Mouse (Mus musculus) neural tube, embryonic 13.5 days (tissue): Measurements from ENCODE around the gene Erp27. TPM values are rescaled to one million over a fixed set of nuclear protein-coding genes. Genes with fewer than 3 reads are reported as not detected.

Experiments
- ATAC-seq: fragments of 200-750 bp; cut with Nextera tagmentation; 2 replicates; pipeline ENCODE4 v1.8.0; 2017; ENCODE audit warnings: low read depth, mild to moderate bottlenecking, moderate TSS enrichment, moderate library complexity
- H3K27ac ChIP-seq: fragments of 300-500 bp; sonication (generic); replicated peaks from 2 replicates; pipeline ENCODE4 v1.5.1; 2015; ENCODE audit warnings: moderate library complexity, mild to moderate bottlenecking, inconsistent platforms
- H3K27me3 ChIP-seq: fragments of 300-500 bp; sonication (generic); 2 replicates; pipeline ENCODE4 v1.6.1; 2015; ENCODE audit warnings: mild to moderate bottlenecking, inconsistent platforms
- H3K36me3 ChIP-seq: fragments of 300-500 bp; sonication (generic); 2 replicates; pipeline ENCODE4 v1.6.1; 2015; ENCODE audit warnings: mild to moderate bottlenecking, inconsistent platforms
- H3K4me1 ChIP-seq: fragments of 300-500 bp; sonication (generic); replicated peaks from 2 replicates; pipeline ENCODE4 v1.6.1; 2015; ENCODE audit warnings: inconsistent platforms
- H3K4me2 ChIP-seq: fragments of 300-500 bp; sonication (generic); 2 replicates; pipeline ENCODE4 v1.6.1; 2015; ENCODE audit warnings: inconsistent platforms, mild to moderate bottlenecking, moderate library complexity
- H3K4me3 ChIP-seq: fragments of 300-500 bp; sonication (generic); 2 replicates; pipeline ENCODE4 v1.5.1; 2015; ENCODE audit warnings: mild to moderate bottlenecking, inconsistent platforms
- H3K9ac ChIP-seq: fragments of 300-500 bp; sonication (generic); 2 replicates; pipeline ENCODE4 v1.6.1; 2015; ENCODE audit warnings: moderate library complexity, mild to moderate bottlenecking, inconsistent platforms
- H3K9me3 ChIP-seq: fragments of 300-500 bp; sonication (generic); 2 replicates; pipeline ENCODE4 v1.6.1; 2016; ENCODE audit warnings: inconsistent platforms
- WGBS: fragments of 180-500 bp; shearing (Covaris S2); methylation state at CpG from one replicate; pipeline ENCODE4 v1.1.7; 2015; 5-methylcytosine and 5-hydroxymethylcytosine counted together
- polyA plus RNA-seq: library from polyadenylated mRNA; unstranded; fragments of >200 nt; fragmentation: Nextera tagmentation; extraction: Ambion mirVana; gene quantifications from 2 replicates; pipeline ENCODE4 v1.2.1, GENCODE M21; 2015

Gene Erp27
- polyA plus RNA-seq, 1 experiment from 2014 or later: not detected

DNA sequence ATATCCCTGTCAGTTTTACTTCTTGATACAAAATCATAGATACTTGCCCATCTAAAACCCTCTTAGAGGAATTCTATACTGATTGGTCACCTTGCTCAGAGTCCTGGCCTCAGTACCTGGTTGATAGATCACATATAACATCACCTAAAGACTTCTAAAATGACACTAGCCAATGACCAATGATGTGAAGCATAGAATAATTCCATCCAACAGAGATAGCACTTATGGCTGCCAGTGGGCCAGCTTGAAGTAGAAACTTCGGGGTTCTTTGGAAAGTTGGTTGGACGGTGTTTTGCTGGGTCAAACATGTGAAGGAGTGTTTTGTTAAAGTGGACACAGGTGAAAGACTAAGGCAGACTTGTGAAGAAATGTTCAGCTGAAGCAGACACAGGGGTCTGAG, 28.2 kb upstream of the Erp27 start:
- H3K4me3 ChIP-seq: no peak overlapping the region
- no peak overlapping the region for H3K9ac ChIP-seq
- no peak for ATAC-seq
- H3K27me3 ChIP-seq: no peaks in the 10 kb centered on the region
- WGBS: 97% methylated on average over 2 of the region's 2 CpGs
- peaks cover 6% of the 10 kb centered on the region; the same call in 1 of the 2 replicates for H3K4me1 ChIP-seq
- no peak overlapping the region for H3K4me2 ChIP-seq
- no peak overlapping the region for H3K27ac ChIP-seq
- H3K36me3 ChIP-seq: no peaks in the 10 kb centered on the region
- H3K9me3 ChIP-seq: no peaks in the 10 kb centered on the region

DNA sequence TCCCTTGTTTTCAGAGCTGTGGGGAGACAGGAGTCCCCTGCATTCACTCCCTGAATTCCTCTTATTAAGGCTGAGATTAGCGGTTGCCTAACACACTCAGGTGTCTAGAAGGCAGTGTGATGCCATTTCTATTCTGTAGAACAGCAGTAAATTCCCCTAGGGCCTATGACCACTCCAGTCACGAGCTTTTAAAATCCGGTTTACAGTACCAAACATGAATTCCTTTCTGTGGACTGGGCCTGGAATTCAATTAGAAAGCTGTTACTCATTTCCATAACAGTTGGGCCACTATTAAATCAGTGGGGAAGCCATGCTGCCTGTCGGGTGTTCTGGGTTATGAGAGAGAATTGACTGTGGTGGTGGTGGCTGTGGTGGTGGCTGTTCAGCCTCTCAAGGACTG, 25.7 kb upstream of the Erp27 start:
- WGBS: 19% methylated on average over 4 of the region's 4 CpGs
- Histone ChIP-seq H3K27ac (no peak overlapping the region), H3K9me3 (no peaks in the 10 kb centered on the region), H3K36me3 (no peaks in the 10 kb centered on the region), H3K4me3 (no peak overlapping the region), H3K4me1 (peaks cover 6% of the 10 kb centered on the region; the same call in 1 of the 2 replicates), H3K27me3 (no peaks in the 10 kb centered on the region), H3K4me2 (no peak overlapping the region), H3K9ac (no peak overlapping the region)
- ATAC-seq: no peak

DNA sequence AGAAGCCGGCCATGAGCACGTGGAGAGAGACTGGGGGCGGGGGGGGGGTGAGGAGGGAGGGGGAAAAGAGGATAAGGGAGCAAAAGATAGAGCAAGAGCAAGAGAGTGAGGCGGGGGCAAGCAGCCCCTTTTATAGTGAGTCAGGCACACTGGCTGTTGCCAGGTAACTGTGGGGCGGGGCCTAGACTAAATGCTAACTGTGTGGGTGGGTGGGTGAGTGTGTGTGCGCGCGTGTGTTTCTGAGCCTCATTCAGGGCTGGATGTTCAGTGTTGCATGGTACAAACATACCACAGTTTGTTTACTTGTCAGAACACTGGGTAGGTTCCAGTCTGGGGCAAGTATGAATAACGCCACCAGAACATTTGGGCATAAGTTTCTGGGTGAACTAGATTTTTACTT, 25.0 kb upstream of the Erp27 start:
- Histone ChIP-seq H3K36me3 (no peaks in the 10 kb centered on the region), H3K9ac (no peak overlapping the region), H3K4me1 (peaks cover 6% of the 10 kb centered on the region; the same call in 1 of the 2 replicates), H3K27ac (no peak overlapping the region), H3K9me3 (no peaks in the 10 kb centered on the region), H3K27me3 (no peaks in the 10 kb centered on the region), H3K4me3 (no peak overlapping the region), H3K4me2 (no peak overlapping the region)
- 0 out of 2 replicates have a peak, but pooled peaks have one; percentile 15 for ATAC-seq
- 47% methylated on average over 9 of the region's 9 CpGs for WGBS

DNA sequence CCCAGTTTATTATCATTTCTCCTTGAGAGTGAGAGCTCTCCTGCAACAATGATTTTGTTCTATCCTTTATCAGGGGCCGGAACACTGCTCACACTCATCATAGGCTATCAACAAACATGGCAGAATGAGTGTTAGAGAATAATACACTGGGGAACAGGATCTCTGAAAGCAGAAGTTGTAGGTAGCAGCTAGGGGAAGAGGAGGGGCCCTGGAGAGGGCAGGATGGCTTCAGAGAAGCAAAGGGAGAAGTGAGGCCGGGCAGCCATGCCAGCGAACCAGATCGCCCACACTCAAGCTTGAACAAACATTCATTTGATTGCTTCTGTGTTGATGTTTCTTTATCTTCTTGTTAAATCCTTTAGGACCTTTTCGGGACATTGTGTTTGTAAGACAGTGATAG, 24.3 kb upstream of the Erp27 start:
- H3K36me3 ChIP-seq: no peaks in the 10 kb centered on the region
- H3K4me1 ChIP-seq: peaks cover 11% of the 10 kb centered on the region; the same call in 1 of the 2 replicates
- WGBS: 86% methylated on average over 5 of the region's 5 CpGs
- no peak overlapping the region for H3K4me3 ChIP-seq
- no peak for ATAC-seq
- no peaks in the 10 kb centered on the region for H3K27me3 ChIP-seq
- no peak overlapping the region for H3K27ac ChIP-seq
- H3K9ac ChIP-seq: no peak overlapping the region
- no peak overlapping the region for H3K4me2 ChIP-seq
- H3K9me3 ChIP-seq: no peaks in the 10 kb centered on the region

DNA sequence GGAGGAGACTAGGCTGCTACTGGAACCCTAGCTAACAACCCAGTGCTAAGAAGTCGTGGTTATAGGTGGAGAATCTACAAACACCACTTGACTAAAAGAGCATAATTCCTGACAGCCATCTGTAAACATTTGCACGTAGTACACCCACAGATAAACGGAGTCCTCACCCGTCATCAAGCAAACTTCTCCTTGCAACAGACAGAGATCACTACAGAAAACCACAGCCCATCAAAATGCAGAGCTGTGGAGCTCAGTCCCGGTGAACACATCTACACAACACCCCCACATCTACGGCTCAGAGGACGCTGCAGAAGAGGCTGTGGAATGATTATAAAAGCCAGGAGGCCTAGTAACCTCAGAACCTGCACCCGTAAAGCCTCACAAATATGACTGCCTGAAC, 22.5 kb upstream of the Erp27 start:
- Histone ChIP-seq H3K9ac (no peak overlapping the region), H3K4me1 (peaks cover 11% of the 10 kb centered on the region; the same call in 1 of the 2 replicates), H3K27ac (no peak overlapping the region), H3K36me3 (no peaks in the 10 kb centered on the region), H3K4me3 (no peak overlapping the region), H3K27me3 (no peaks in the 10 kb centered on the region), H3K9me3 (no peaks in the 10 kb centered on the region), H3K4me2 (no peak overlapping the region)
- no peak for ATAC-seq
- 88% methylated on average over 8 of the region's 8 CpGs for WGBS

DNA sequence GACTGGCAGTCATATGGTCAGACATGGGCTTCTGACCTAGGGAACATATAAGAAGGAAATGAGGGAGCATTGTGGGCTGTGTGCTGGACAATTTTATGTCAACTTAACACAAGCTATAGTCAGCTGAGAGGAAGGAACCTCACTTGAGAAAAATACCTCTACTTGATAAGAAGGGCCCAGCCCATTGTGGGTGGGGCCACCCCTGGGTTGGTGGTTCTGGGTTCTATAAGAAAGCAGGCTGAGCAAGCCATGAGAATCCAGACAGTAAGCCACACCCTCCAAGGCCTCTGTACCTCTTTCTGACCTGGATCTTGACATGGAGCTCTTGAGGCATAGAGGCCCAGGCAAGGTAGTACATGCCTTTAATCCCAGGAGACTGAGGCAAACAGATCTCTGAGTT, 21.4 kb upstream of the Erp27 start:
- no peak for ATAC-seq
- Histone ChIP-seq H3K4me1 (peaks cover 11% of the 10 kb centered on the region; the same call in 1 of the 2 replicates), H3K36me3 (no peaks in the 10 kb centered on the region), H3K4me3 (no peak overlapping the region), H3K4me2 (no peak overlapping the region), H3K9me3 (no peaks in the 10 kb centered on the region), H3K27ac (no peak overlapping the region), H3K9ac (no peak overlapping the region), H3K27me3 (no peaks in the 10 kb centered on the region)

DNA sequence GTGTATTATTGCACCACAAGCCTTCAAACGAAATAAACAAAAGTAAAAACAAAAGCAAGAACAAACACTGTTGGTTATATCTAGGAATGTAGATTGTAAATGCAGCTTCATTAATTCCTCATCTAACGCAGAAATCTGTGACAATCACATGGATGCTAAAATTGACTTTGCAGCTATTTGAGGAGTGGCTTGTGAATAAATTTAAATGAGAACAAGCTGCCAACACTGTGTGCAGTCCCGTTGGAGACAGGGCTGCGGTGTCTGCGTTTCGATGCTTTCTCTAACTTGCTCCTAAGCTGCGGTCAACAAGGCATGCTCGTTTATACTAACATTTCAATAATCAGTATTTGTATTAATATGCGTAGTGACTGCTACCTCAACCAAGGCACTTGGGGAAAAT, 20.3 kb upstream of the Erp27 start:
- no peak for ATAC-seq
- Histone ChIP-seq H3K27ac (no peak overlapping the region), H3K9ac (no peak overlapping the region), H3K9me3 (no peaks in the 10 kb centered on the region), H3K4me3 (no peak overlapping the region), H3K4me1 (0 out of 2 replicates have a peak, but pooled peaks cover 5% of the 10 kb centered on the region), H3K36me3 (no peaks in the 10 kb centered on the region), H3K27me3 (no peaks in the 10 kb centered on the region), H3K4me2 (no peak overlapping the region)
- WGBS: 83% methylated on average over 9 of the region's 9 CpGs

DNA sequence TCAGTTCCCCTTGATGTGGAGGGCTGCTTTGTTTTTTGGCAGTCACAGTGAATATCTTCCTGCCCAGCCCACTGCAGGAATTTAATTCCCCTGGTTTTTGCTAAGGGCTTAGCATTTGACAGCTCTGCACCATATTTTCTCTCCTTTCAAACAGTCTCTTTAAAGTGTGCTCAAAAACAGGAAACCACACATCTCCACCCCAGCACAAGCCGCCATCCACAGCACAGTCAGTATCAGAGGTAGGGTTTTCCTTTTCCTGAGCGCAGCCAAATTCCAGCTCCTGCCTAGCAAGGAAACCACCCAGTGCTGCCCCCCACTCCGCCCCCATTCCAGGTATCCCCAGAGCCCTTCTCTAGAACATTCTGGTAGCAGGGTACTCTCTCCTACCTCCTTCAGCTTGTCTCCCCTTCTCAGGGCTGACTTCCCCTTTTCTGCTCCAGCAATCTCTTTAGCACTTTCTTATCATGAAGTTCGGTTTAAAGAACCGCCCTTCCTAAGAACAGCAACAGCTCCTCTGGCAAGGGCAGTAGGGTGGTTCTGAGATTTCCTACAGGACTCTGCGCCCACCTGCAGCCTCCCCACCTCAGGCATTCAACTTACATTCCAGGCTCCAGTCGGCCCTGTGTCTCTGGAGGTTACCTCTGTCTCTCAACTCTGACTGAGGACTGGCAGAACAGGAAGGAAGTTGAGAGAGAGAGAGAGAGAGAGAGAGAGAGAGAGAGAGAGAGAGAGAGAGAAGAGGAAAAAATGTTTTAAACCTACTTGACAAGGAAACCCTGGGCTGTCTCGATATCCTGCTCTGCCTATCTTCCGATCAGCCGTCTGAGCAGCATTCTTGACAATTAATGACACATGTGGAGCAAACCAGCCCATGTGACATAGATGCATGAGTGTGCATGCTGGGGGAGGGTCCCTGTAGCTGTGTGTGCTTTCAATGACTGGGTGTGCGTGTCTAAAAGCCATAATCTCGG, 19.4 kb upstream of the Erp27 start, which contains the start of gene Arhgdib:
Arhgdib (minus strand) TSS at position 849 of the 971 bp plus-strand sequence.
- peak within 1 kb of the TSS; percentile 24 for H3K27ac ChIP-seq
- H3K9ac ChIP-seq: no peak within 1 kb of the TSS
- no peak within 1 kb of the TSS for H3K4me3 ChIP-seq
- no peaks in the 10 kb centered on the region for H3K27me3 ChIP-seq
- WGBS: 54% methylated on average over 12 of the region's 12 CpGs
- H3K9me3 ChIP-seq: no peaks in the 10 kb centered on the region
- no peak for ATAC-seq
- no peaks in the 10 kb centered on the region for H3K36me3 ChIP-seq
- peak within 1 kb of the TSS; percentile 9; the same call in 1 of the 2 replicates for H3K4me2 ChIP-seq
- H3K4me1 ChIP-seq: 0 out of 2 replicates have a peak, but pooled peaks cover 5% of the 10 kb centered on the region

DNA sequence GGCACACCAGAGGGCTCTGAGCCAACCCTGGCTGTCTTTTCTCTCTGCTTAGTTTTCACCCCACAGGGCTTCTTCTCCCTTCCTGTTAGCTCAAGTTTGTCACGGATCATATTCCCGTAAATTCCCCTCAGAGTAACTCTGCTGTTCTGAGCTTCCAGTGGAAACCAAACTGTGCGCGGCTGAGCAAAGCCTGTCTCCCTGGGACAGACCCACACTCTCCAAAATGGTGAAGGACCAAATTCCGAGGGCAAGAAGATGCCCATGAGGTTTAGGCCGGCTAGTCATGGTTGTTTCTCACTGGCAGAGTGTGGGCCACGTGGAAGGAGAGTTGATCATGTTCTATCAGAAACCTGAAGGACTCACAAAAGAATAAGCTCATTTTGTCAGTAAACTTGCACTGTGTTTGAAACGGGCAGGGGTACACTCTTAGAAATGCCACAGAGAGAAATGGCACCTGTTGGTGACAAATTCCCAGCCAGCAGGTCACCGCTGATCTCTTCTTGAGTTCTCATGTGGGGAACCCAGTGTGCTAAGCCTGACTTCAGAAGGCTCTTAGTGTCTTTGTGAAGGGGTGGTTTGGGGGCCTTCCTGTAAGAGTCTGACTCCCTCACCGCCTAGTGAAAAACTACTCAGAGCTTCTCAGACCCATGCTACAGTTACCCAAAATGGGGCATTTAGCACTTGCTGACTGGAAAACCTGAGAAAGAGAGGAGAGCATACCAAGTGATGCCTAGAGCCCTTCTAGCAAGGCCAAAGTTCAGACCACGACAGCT, 18.4 kb upstream of the Erp27 start:
- 82% methylated on average over 11 of the region's 11 CpGs for WGBS
- Histone ChIP-seq H3K27me3 (no peaks in the 10 kb centered on the region), H3K4me2 (peak overlapping the region; percentile 9; the same call in 1 of the 2 replicates), H3K9me3 (no peaks in the 10 kb centered on the region), H3K4me3 (no peak overlapping the region), H3K36me3 (no peaks in the 10 kb centered on the region), H3K9ac (no peak overlapping the region), H3K27ac (peak overlapping the region; percentile 24; the same call in 1 of the 2 replicates), H3K4me1 (0 out of 2 replicates have a peak, but pooled peaks cover 5% of the 10 kb centered on the region)
- no peak for ATAC-seq

DNA sequence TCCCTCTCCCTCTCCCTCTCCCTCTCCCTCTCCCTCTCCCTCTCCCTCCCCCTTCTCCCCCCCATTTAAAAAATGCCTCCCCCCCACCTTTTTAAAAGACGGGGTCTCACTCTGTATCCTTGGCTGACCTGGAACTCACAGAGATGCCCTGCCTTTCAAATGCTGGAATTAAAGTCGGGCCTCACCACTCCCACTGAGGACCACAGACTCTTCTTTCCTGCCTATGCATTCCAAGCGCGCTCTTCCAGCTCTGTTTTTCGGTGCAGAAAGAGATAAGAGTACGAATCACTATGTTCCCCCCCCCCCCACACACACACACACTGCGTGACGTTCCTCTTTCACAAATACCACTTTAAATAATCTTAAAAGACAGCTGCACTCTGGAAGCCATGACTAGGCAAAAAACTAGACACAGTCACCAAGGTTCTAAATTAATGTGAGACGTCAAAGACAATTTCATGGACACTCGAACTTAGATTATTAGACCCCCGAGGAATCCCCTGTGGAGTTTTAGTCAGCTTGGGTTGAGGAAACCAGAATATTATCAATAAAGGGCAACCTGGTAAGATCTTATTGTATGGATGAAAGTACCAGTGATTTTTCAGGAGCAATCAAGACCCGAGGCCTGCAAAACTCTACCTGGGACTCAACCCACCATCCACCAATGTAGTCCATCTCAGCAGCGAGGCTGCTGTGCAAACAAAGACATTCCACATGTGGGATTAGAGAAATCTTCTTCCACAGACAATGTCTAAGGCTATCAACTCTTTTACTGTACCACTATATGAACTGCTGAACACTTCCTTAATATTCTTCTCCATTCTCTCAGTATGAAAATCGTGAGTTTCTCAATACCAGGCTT, 17.6 kb upstream of the Erp27 start:
- no peak overlapping the region for H3K9ac ChIP-seq
- H3K4me2 ChIP-seq: no peak overlapping the region
- H3K4me1 ChIP-seq: peaks cover 5% of the 10 kb centered on the region; the same call in 1 of the 2 replicates
- H3K9me3 ChIP-seq: no peaks in the 10 kb centered on the region
- no peaks in the 10 kb centered on the region for H3K36me3 ChIP-seq
- H3K27me3 ChIP-seq: no peaks in the 10 kb centered on the region
- no peak overlapping the region for H3K4me3 ChIP-seq
- 76% methylated on average over 14 of the region's 14 CpGs for WGBS
- no peak for ATAC-seq
- H3K27ac ChIP-seq: no peak overlapping the region

DNA sequence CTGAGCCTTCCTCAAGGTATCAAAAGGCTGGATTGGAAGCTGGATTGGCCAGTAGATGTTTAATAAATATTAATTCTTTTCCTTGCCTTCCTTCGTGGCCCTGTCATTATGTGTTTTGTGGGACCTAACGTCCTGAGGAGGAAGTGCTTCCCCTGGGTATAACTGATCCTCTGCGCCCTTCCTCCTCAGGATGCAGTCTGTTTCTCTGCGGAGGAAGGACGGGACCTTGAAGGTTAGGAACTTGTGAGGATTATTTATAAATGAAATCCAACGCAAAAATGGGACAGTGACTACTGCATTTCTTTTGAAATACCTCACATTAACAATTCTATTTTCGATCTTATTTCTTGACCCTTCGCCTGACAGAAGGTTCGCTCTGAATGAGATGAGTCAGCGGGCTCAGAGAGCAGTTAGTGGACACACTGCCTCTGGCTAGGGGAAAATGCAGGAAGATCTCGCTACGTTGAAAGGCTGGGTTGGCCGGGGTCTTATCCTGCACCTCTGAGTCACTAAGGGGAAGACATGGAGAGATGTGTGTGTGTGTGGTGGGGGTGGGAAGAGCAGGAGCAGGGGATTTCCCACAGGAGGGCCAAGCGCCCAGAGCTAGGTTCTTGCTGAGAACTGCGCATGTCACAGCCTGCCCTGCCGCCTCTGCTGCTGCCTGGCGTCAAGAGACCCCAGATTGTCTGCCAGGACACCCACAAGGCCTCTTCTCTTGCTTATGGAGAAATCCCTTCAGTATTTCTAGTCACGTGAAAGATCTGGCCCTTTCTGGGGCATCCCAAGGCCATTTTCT, 16.5 kb upstream of the Erp27 start:
- no peak for ATAC-seq
- Histone ChIP-seq H3K4me3 (no peak overlapping the region), H3K4me1 (peaks cover 5% of the 10 kb centered on the region; the same call in 1 of the 2 replicates), H3K4me2 (no peak overlapping the region), H3K9ac (no peak overlapping the region), H3K27ac (no peak overlapping the region), H3K27me3 (no peaks in the 10 kb centered on the region), H3K36me3 (no peaks in the 10 kb centered on the region), H3K9me3 (no peaks in the 10 kb centered on the region)
- WGBS: 82% methylated on average over 18 of the region's 18 CpGs
